Mouse (Mus musculus) gonadal fat pad, adult 2 months (tissue): ENCODE measurements around the gene Cenpp. TPM values are rescaled to one million over a fixed set of nuclear protein-coding genes. Genes with fewer than 3 reads are reported as not detected.

ENCODE experiments used
- DNase-seq: peaks from one replicate; pipeline ENCODE4 v3.0.0-alpha.2; 2012; ENCODE audit warnings: low read depth
- polyA plus RNA-seq: library from polyadenylated mRNA; depleted of rRNA; stranded (reverse); fragments of >200 nt; gene quantifications from 2 replicates; pipeline ENCODE4 v1.2.3, GENCODE M21; 2012; rRNA removed

Cenpp gene
- polyA plus RNA-seq, 1 experiment, result 0.34 TPM

- DNase-seq, result no peak
Observed at GRCm38 (mm10) chr13:49461458-49462132, 191.0 kb downstream of the Cenpp start.

GRCm38 (mm10) chr13:49460692-49461414 is 191.7 kb downstream of the Cenpp start:
- no peak for DNase-seq

DNA sequence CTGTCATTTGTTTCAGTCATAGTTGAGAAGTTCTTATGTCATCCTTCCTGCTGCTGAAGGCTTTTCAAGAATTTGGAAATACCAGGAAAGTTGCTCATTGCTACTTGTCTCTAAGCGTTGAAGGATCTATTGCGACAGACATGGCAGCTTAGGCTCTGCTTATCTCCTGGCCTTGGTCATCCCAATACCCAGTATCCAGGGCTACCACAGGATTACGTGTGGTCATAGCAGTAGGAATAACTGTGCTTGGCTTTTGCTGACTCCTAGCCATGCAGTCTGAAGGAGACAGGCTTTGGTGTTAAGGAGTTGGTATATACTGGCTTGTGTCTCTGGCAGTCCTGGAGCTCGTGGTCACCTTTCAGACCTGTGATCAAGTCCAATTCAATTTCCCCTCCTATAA is 192.3 kb downstream of the Cenpp start:
- DNase-seq, result no peak

DNA sequence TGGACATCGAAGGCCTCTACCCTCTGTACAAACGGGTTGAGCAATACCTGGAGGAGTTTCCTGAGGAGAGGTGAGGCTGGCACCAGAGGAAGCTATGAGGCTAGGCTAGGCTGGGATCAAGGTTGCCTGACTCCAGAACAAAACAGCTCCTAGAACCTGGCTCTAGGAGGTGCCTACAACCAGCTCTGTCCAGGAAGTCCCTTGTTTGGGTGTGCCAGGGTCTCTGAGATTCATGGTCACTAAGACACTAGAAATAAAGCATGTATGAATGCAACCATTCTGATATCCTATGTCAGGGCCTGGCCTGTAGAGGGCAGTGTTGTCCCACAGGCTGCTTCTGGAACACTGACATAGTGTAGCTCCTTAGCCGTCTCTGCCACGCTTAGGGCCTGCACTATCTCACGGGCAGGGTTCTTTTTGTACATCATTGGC is 203.3 kb downstream of the Cenpp start:
- no peak for DNase-seq

GRCm38 (mm10) chr13:49444451-49444850 is 208.1 kb downstream of the Cenpp start:
- no peak for DNase-seq

GRCm38 (mm10) chr13:49436170-49436569 is 216.4 kb downstream of the Cenpp start:
- DNase-seq, result no peak

DNA sequence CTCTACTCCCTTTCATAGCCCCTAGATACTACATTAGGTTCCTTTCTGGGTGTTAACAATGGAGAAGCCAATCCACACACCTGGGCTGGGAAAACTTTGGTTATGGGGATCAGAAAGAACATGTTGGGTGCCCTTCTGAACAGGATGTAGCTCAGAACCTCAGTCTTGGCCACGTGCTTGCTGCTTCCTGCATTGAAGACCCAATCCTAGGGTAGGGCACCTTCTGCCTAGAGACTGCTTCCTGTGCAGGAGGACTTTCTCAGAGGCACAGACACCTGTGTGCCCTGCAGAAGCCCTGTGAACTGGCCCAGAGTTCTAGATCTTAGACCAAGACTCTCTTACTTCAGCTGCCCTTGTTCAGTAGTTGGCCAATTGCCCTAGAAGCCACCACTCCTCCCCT is 216.8 kb downstream of the Cenpp start:
- DNase-seq, result no peak

DNA sequence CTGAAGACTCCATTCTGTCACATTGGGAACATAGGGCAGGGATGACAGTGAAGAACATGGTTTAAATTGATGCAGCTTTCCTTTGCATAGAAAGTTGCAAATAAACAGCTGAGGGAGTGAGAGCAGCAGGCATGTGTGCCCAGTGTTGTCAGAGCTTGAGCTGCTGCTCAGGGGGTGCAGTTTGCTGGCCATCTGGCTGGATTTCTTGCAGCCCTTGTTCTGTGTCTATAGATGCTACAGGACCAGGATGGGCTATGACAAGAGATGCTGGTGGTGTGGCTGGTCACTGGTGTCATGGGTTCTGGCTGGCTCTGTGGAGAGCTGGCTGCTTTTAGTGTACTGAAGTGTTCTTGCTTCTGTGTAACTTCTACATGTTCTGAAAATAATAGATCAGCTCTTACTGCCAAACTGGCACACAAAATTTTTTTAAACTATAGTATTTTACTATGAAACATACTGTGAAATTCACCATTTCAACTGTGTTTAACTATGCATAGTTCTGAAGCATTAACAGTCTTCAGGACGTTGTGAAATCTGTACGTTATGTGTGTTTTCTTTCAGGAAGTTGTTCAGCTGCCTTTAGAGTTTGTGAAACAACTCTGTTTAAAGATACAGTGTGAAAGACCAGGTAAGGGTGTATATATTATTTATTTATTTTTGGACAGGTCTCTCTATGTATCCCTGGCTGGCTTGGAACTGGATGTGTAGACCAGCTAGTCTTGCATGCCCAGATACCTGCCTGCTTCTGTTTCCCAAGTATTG is 219.1 kb downstream of the Cenpp start:
- no peak for DNase-seq

DNA sequence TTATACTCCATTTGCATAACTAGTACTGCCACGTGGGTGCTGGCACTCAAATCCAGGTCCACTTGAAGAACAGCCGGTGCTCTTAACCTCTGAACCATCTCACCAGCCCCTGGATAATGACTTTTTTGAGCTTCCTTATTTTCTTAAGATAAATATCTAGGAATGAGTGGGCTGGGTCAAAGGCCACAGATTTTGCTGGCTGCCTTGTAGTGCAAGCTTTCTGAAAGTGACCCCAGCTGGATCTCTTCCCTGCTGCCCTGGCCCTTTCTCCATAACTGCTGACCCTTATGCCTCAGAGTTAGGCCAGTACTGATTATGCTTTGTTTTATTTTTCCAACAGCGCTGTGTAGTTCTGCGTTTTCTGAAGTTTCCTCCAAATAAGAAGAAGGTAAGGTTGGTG is 222.1 kb downstream of the Cenpp start:
- no peak for DNase-seq

DNA sequence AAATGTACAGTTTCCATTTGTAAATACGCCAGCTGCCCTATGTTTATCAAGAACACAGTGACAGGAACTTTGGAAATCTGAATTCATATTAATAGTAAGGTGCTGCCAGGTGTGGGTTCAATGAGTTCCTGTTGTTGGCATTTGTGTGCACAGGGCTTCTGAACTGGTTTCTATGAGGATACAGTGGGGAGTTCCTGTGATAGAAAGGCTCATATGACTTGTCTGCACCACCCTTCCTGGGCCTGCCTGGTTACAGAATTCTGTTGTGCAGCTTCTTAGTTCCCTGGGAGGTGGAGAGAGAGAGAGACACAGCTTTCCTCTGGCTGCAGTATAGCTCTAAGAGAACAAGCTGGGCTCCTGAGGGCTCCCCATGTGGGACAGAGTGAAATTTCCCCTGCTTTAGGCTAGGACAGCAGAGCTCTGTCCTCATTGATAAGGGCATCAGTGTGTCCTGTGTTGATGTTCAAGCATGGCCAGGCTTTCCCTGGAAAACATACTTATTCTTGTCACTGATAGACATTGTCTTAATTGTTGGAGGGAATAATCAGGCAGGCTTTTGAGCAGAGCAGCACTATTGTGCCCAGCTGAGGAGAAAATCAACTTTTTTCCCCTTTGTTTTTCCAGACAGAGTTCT is 224.4 kb downstream of the Cenpp start:
- no peak for DNase-seq

DNA sequence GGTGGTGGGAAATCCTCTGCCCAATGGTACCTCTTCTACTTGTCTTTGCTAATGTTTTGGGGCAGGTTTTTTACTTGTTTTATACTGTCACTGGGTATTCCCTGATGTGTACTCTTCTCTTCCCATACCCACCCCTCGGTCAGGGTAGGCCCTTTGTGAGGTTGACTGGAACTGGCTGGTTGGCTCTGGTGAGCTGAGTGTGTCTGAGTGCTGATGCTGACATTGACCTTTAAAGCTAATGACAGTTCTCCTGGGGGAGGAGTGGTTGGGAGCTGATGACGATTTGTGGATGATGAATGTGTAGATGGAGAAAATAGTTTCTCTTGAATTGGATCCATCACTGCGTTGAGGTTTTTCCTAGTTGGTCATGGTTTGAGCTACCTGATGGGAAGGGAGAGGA is 225.8 kb downstream of the Cenpp start:
- no peak for DNase-seq

GRCm38 (mm10) chr13:49421959-49422358 is 230.6 kb downstream of the Cenpp start:
- no peak for DNase-seq

DNA sequence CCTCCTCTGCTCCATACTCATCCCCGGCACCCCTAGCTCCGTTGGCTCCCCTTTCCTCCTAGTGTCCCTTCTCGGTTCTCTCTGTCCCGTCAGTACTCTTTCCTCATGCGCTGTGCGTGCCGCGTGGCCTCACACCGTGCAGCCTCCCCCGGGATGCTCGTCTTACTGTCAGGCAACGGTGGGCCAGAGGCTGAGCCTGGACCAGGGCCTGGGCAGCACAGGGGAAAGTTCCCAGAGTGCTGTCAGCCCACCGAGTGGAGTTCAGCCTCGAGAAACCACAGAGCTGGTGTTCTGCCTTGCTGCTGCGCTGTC is 231.0 kb downstream of the Cenpp start:
- DNase-seq, result no peak

DNA sequence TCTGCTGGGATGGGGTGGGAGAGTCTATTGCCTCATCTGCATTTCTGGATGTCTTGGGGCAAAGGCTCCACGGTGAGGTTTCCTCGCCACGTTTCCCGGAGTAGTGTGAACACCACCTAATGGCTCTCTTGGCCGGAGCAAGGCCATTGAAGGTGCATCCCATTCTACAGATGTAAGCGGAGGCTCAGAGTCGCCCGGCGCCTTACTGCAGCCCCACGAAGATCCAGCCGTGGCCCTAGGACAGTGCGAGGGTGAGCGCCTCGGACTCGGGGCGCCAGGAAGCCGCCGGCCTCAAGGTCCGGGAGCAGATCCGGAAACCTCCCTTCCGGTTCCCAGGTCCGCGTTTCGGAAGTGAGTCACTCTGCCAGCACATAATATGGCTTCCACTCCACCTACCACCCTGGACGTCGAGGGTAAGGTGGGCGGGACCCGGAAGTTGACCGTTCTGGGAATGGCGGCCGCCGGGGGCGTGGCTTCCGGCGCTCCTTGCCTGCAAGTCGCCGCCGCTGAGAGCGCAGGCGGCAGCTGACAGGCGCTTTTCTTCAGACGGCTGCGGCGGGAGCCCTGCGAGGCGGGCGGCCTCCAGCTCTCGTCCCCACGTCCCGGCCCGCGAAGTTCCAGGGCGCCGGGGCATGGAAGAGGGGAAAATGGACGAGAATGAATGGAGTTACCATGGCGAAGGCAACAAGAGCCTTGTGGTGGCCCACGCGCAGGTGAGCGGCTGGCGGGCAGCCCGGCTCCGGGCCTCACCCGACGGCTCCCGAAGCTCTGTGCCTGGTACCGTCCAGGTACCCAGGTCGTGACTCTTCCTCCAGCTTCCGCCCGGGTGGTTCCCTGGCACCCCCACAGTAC is 231.6 kb downstream of the Cenpp start, which contains the start of gene Ippk:
Gene Ippk (plus strand): TSS at position 496 of the 852 bp plus-strand sequence.
- DNase-seq, result peak; percentile 66

Other genes with a start within 250 kb of the Cenpp start
- gene Ippk, start 231.5 kb downstream of the Cenpp start, polyA plus RNA-seq, result 11.0 and 13.2 TPM in 2 replicates
- gene Tes3-ps, start 159.5 kb downstream of the Cenpp start, polyA plus RNA-seq, result not detected in 2 replicates
- gene Ecm2, start 148.0 kb downstream of the Cenpp start, polyA plus RNA-seq, result 3.9 and 4.3 TPM in 2 replicates
- 4.6 and 5.0 TPM in 2 replicates for gene Aspn, start 108.3 kb downstream of the Cenpp start, polyA plus RNA-seq
- 0.93 and 1.2 TPM in 2 replicates for gene Omd, start 70.3 kb downstream of the Cenpp start, polyA plus RNA-seq
- gene Ogn, start 44.7 kb downstream of the Cenpp start, polyA plus RNA-seq, result 25.7 and 30.5 TPM in 2 replicates
- 2.1 and 2.5 TPM in 2 replicates for gene Nol8, start 293 bp upstream of the Cenpp start, polyA plus RNA-seq
- 19.0 and 22.2 TPM in 2 replicates for gene Iars, start 29.3 kb upstream of the Cenpp start, polyA plus RNA-seq
- 0.03 and 0.04 TPM in 2 replicates for gene Gm30302, start 146.2 kb upstream of the Cenpp start, polyA plus RNA-seq